Mouse (Mus musculus) midbrain, embryonic 15.5 days (tissue): ENCODE measurements around the gene Ablim1. TPM values are rescaled to one million over a fixed set of nuclear protein-coding genes. Genes with fewer than 3 reads are reported as not detected.
A peak's percentile ranks its signal among the peaks of the same experiment; 100 is the strongest.

Experiments
- ATAC-seq: fragments of 200-750 bp; cut with Nextera tagmentation; replicated peaks from 2 replicates; pipeline ENCODE4 v1.8.0; 2017; ENCODE audit warnings: moderate TSS enrichment
- H3K27ac ChIP-seq: fragments of 300-500 bp; sonication (generic); 2 replicates; pipeline ENCODE4 v1.5.1; 2015; ENCODE audit warnings: mild to moderate bottlenecking, inconsistent platforms
- H3K27me3 ChIP-seq: fragments of 300-500 bp; sonication (generic); replicated peaks from 2 replicates; pipeline ENCODE4 v1.6.1; 2015; ENCODE audit warnings: inconsistent platforms
- H3K36me3 ChIP-seq: fragments of 300-500 bp; sonication (generic); replicated peaks from 2 replicates; pipeline ENCODE4 v1.6.1; 2015; ENCODE audit warnings: inconsistent platforms
- H3K4me1 ChIP-seq: fragments of 300-500 bp; sonication (generic); 2 replicates; pipeline ENCODE4 v1.6.1; 2015; ENCODE audit warnings: inconsistent platforms
- H3K4me2 ChIP-seq: fragments of 300-500 bp; sonication (generic); 2 replicates; pipeline ENCODE4 v1.6.1; 2015; ENCODE audit warnings: inconsistent platforms, mild to moderate bottlenecking, moderate library complexity
- H3K4me3 ChIP-seq: fragments of 300-500 bp; sonication (generic); 2 replicates; pipeline ENCODE4 v1.5.1; 2015; ENCODE audit warnings: mild to moderate bottlenecking, inconsistent platforms
- H3K9ac ChIP-seq: fragments of 300-500 bp; sonication (generic); 2 replicates; pipeline ENCODE4 v1.6.1; 2015; ENCODE audit warnings: mild to moderate bottlenecking, inconsistent platforms
- H3K9me3 ChIP-seq: fragments of 300-500 bp; sonication (generic); 2 replicates; pipeline ENCODE4 v1.6.1; 2016; ENCODE audit warnings: inconsistent platforms
- WGBS: fragments of 180-500 bp; shearing (Covaris S2); methylation state at CpG from one replicate; pipeline ENCODE4 v1.1.7; 2015; ENCODE audit warnings: mixed read lengths; 5-methylcytosine and 5-hydroxymethylcytosine counted together
- polyA plus RNA-seq: library from polyadenylated mRNA; unstranded; fragments of >200 nt; fragmentation: Nextera tagmentation; extraction: Ambion mirVana; gene quantifications from 2 replicates; pipeline ENCODE4 v1.2.1, GENCODE M21; 2015

Ablim1 gene
- polyA plus RNA-seq, 1 experiment from 2014 or later: 64.5 TPM

DNA sequence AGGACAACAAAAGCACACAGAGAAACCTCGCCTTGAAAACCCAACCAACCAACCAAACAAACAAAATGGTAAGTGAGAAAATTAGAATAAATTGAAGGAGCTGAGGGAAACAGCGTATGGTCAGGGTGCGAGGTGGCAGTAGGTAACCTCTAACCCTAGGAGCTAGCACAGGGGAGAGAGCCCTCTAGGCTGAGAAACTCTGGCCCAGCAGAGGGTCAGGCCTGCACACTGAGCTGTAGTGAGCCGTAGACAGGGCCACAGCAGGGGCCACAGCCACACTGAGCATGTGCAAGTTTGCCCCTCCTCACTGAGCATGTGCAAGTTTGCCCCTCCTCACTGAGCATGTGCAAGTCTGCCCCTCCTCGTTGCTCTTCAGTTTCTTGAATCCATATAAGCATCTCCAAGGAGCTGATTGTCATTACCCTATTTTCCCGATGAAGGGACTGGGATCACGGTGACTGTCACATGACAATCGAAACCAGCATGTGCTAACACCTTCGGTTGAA, 247.6 kb downstream of the Ablim1 start:
- H3K9me3 ChIP-seq: no peaks in the 10 kb centered on the region
- peak; percentile 54; the same call in 1 of the 2 replicates for ATAC-seq
- no peak overlapping the region for H3K4me2 ChIP-seq
- H3K4me1 ChIP-seq: no peaks in the 10 kb centered on the region
- peaks cover 3% of the 10 kb centered on the region; the same call in 1 of the 2 replicates for H3K36me3 ChIP-seq
- no peak overlapping the region for H3K4me3 ChIP-seq
- H3K27ac ChIP-seq: no peak overlapping the region
- 75% methylated on average over 9 of the region's 9 CpGs for WGBS
- no peaks in the 10 kb centered on the region for H3K27me3 ChIP-seq
- no peak overlapping the region for H3K9ac ChIP-seq

DNA sequence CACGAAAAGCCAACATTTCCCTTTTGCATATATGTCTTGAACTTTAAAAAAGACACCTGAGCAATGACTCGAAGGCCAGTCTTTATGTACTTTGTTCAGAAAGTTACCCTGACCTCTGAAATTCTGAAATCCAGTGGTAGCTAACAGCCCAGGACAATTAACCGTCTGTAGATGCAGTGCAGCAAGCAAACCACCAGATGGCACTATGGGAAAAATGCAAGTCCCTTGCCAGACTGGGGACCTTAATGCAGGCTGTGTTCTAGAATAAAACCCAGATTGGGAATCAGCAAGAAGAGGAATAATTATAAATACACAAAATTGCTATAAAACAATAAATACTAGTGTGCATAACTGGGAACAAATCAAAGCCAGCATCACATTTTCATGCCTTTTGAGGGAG, 248.4 kb downstream of the Ablim1 start:
- WGBS: 38% methylated on average over 3 of the region's 3 CpGs

DNA sequence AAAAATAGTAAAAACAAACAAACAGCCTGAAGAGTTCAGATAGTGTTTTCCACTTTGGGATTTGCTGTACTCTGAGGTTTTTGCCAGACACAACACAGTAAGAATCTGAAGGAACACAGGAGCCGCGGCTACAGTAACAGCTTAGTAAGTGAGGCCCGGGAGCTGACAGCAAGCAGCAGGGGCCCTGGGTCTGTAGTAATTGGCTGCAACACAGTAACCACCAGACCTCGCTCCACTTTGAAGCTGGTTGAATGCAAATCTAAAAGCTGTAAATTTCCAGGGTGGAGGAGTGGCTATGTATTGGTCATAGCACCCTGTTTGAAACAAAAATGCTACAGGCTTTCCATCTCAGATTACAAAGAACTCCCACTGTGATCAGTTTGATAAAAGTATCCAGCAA, 252.0 kb downstream of the Ablim1 start:
- ATAC-seq: no peak
- no peak overlapping the region for H3K4me3 ChIP-seq
- H3K36me3 ChIP-seq: peaks cover 6% of the 10 kb centered on the region
- no peaks in the 10 kb centered on the region for H3K27me3 ChIP-seq
- WGBS: 43% methylated on average over 4 of the region's 4 CpGs
- no peak overlapping the region for H3K4me2 ChIP-seq
- H3K27ac ChIP-seq: no peak overlapping the region
- no peaks in the 10 kb centered on the region; the same call in 1 of the 2 replicates for H3K4me1 ChIP-seq
- no peaks in the 10 kb centered on the region for H3K9me3 ChIP-seq
- H3K9ac ChIP-seq: no peak overlapping the region

More for the DNA sequence above, 248.4 kb downstream of the Ablim1 start:
- no peaks in the 10 kb centered on the region for H3K9me3 ChIP-seq
- peaks cover 3% of the 10 kb centered on the region; the same call in 1 of the 2 replicates for H3K36me3 ChIP-seq
- H3K4me1 ChIP-seq: no peaks in the 10 kb centered on the region; the same call in 1 of the 2 replicates
- H3K27ac ChIP-seq: no peak overlapping the region
- ATAC-seq: no peak
- H3K27me3 ChIP-seq: no peaks in the 10 kb centered on the region
- no peak overlapping the region for H3K9ac ChIP-seq
- no peak overlapping the region for H3K4me3 ChIP-seq
- no peak overlapping the region for H3K4me2 ChIP-seq

DNA sequence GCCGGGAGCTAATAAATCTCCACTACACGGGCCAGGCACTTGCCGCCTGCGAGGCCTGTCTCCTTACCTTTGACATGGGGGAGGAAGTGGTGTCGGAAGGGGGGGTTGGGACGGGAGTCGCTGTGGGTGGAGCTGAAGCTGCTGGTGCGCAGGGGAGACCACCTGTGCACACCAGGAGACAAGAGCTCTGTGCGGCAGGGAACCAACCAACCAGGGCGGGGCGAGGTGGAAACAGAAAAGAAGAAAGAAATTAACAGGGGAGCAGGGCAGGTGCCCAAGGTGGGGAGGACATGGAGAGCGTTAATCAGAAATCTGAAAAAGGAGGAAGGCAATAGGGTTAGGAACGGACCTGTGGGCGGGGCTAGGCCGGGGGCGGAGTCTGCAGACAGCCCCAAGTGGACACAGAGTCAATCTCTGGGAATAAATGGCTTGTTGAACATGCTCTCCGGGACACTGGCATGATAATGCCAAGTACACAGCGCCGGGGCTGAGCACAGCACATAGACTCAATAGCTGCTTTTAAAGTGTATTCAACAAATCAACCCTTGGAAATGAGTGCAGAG, 255.6 kb downstream of the Ablim1 start:
- no peak overlapping the region for H3K9ac ChIP-seq
- ATAC-seq: no peak
- H3K36me3 ChIP-seq: peaks cover 10% of the 10 kb centered on the region
- no peaks in the 10 kb centered on the region for H3K27me3 ChIP-seq
- no peak overlapping the region for H3K4me3 ChIP-seq
- 57% methylated on average over 19 of the region's 19 CpGs for WGBS
- H3K4me2 ChIP-seq: no peak overlapping the region
- H3K4me1 ChIP-seq: no peaks in the 10 kb centered on the region; the same call in 1 of the 2 replicates
- H3K27ac ChIP-seq: no peak overlapping the region
- H3K9me3 ChIP-seq: no peaks in the 10 kb centered on the region

DNA sequence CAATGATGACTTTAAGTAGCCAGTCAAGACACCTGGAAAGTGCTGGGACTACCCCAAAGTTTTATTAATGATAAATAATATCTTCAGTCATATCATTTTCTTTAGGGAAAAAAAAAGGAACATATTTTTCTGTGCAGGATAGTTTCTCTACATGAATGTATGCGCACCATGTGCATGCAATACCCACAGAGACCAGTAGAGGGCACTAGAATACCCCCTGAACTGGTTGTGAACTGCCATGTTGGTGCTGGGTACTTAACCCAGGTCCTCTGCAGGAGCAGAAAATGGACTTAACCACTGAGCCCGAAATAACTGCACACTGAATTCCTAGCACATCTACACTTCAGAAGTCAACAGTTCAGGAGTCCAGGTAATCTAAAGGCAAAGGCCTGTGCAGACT, 257.2 kb downstream of the Ablim1 start:
- no peak overlapping the region for H3K9ac ChIP-seq
- peaks cover 6% of the 10 kb centered on the region for H3K36me3 ChIP-seq
- no peak overlapping the region for H3K27ac ChIP-seq
- H3K4me1 ChIP-seq: no peaks in the 10 kb centered on the region; the same call in 1 of the 2 replicates
- no peak for ATAC-seq
- no peak overlapping the region for H3K4me3 ChIP-seq
- WGBS: 96% methylated on average over 2 of the region's 2 CpGs
- H3K9me3 ChIP-seq: no peaks in the 10 kb centered on the region
- H3K27me3 ChIP-seq: no peaks in the 10 kb centered on the region
- H3K4me2 ChIP-seq: no peak overlapping the region

DNA sequence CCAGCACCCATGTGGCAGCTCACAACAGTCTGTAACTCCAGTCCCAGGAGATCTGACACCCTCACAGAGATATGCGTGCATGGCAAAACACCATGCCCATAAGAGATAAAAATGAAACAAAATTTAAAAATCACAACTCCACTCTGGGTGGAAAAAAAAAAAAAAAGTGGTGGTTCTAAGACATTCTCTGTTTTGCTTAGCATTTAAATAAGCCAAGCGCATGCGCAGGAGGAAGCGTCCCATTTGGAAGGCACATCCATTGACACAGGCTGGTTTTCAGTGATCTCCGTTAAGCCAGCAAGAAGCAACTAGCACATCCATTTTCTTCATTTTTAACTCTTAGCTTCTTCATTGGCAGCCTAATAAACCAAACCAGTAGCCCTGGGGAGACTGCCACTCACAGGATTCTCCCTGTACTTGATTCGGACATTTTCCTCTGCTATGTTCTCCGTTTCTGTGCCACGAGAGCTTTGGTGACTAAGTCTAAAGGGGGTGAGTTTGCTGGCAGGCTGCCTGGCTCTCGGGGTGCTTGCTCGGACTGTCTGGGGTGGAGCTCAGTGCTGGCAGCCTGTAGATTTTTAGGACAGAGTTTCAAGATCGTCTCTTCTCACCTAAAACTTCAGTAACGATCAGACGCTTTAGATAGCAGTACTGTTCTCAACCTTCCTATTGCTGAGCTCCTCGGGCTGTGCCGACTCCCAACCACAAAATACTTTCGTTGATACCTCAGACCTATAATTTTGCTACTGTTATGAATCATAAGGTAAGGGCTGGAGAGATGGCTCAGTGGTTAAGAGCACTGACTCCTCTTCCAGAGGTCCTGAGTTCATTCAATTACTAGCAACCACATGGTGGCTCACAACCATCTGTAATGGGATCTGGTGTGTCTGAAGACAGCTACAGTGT, 259.3 kb downstream of the Ablim1 start:
- no peak overlapping the region for H3K9ac ChIP-seq
- H3K9me3 ChIP-seq: no peaks in the 10 kb centered on the region
- 88% methylated on average over 16 of the region's 16 CpGs for WGBS
- no peak overlapping the region for H3K4me2 ChIP-seq
- no peak overlapping the region for H3K27ac ChIP-seq
- peaks cover 6% of the 10 kb centered on the region for H3K36me3 ChIP-seq
- no peak for ATAC-seq
- no peaks in the 10 kb centered on the region; the same call in 1 of the 2 replicates for H3K4me1 ChIP-seq
- no peak overlapping the region for H3K4me3 ChIP-seq
- no peaks in the 10 kb centered on the region for H3K27me3 ChIP-seq

DNA sequence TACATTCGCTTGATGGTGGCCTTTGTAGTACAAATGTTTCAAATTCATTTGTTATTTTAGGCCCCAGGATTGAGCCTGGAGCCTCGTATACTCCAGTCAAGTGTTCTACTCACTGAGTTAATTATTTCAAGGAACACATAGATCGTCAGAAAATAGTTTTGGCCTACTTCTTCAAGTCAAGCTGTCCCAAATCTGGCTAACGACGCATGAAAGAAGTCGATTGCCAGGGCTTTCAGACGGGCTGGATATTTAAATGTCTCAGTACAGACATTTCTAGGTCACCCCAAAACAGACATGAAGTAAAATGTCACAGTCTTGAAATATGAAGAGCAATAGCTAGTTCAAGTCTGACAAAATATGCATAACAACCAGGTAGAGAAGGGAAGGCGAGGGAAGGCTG, 261.8 kb downstream of the Ablim1 start:
- Histone ChIP-seq H3K36me3 (peaks cover 6% of the 10 kb centered on the region), H3K4me3 (no peak overlapping the region), H3K27ac (no peak overlapping the region), H3K4me2 (no peak overlapping the region), H3K4me1 (no peaks in the 10 kb centered on the region; the same call in 1 of the 2 replicates), H3K9ac (no peak overlapping the region), H3K9me3 (no peaks in the 10 kb centered on the region), H3K27me3 (no peaks in the 10 kb centered on the region)
- 80% methylated on average over 8 of the region's 8 CpGs for WGBS
- no peak for ATAC-seq

DNA sequence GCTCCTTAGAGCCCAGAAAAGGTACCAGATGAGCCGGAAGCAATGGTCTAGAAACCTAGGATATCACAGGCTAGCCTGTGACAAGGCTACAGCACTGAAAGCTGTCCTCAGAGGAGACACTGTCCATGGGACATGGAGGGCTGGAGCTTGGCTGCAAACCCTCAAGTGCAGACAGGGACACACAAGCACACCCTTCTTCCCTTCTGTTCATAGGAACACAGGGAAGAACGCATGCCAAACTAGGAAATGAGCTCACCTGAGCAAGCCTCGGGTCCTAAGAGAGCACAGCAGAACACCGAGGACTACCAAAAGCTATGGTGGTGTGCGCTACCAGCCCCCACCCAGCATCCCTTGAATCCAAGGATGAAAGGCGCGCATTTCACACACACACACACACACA, 262.7 kb downstream of the Ablim1 start:
- H3K27ac ChIP-seq: no peak overlapping the region
- no peaks in the 10 kb centered on the region; the same call in 1 of the 2 replicates for H3K4me1 ChIP-seq
- no peak overlapping the region for H3K9ac ChIP-seq
- H3K4me3 ChIP-seq: no peak overlapping the region
- 90% methylated on average over 7 of the region's 7 CpGs for WGBS
- no peak for ATAC-seq
- H3K36me3 ChIP-seq: no peaks in the 10 kb centered on the region
- no peaks in the 10 kb centered on the region for H3K27me3 ChIP-seq
- H3K4me2 ChIP-seq: no peak overlapping the region
- no peaks in the 10 kb centered on the region for H3K9me3 ChIP-seq

DNA sequence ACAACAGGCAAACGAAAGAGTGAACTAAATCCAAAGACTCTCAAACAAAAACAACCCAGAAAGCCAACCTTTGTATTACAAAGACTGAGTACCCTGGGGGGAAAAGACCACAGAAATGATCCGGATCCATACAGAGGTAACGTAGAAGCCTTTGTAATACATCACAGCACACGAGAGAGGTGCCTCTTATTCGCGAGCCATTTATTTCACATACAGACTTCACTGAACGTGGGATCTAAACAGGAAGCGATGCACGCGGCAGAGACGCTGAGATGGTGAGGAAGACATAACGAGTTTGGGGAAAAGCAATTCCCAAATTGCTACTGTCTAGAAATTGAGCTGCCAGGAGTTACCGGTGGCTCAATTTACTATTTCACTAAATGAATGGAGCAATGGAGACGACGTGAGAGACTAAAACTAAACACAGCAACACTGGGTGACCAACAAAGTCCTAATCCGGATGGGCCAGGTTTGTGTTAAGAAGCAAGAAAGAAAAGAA, 265.1 kb downstream of the Ablim1 start:
- no peak for ATAC-seq
- no peaks in the 10 kb centered on the region for H3K36me3 ChIP-seq
- H3K9ac ChIP-seq: no peak overlapping the region
- H3K9me3 ChIP-seq: no peaks in the 10 kb centered on the region
- no peak overlapping the region for H3K4me2 ChIP-seq
- no peak overlapping the region for H3K27ac ChIP-seq
- no peak overlapping the region for H3K4me3 ChIP-seq
- no peaks in the 10 kb centered on the region; the same call in 1 of the 2 replicates for H3K4me1 ChIP-seq
- WGBS: 36% methylated on average over 16 of the region's 16 CpGs
- H3K27me3 ChIP-seq: no peaks in the 10 kb centered on the region

DNA sequence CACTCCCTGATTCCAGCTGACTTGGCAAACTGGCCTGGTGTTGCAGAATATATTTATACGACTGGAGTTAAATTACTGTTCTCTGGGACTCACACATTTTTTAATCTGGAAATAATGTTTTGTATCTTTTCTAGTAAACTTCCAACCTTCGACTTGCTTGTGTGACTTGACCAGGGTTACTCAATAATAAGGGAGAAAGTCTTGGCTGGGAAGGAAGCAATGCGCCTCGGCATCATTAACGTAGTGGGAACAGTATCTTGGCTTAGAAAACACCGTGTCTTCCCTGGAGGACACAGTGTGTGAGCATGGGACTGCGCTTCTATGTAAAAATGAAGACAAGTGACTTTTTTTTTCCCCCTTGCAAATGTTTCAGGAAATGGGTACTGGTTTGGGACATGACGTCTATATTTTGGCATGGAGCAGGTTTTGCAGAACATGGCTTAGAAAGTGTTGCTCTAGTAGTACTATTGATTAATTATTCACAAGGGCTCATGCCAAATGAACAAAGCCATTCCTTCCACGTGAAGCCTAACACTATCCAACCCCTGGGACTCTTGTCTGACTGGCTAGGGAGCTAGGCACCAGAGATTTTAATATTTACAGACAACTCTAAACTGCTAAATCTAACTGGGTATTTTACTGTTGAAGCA, 266.9 kb downstream of the Ablim1 start:
- H3K9ac ChIP-seq: no peak overlapping the region
- H3K27me3 ChIP-seq: no peaks in the 10 kb centered on the region
- H3K4me3 ChIP-seq: no peak overlapping the region
- H3K4me2 ChIP-seq: no peak overlapping the region
- H3K27ac ChIP-seq: no peak overlapping the region
- no peak for ATAC-seq
- H3K9me3 ChIP-seq: no peaks in the 10 kb centered on the region
- H3K36me3 ChIP-seq: peaks cover 8% of the 10 kb centered on the region; the same call in 1 of the 2 replicates
- no peaks in the 10 kb centered on the region; the same call in 1 of the 2 replicates for H3K4me1 ChIP-seq
- WGBS: 71% methylated on average over 9 of the region's 9 CpGs

DNA sequence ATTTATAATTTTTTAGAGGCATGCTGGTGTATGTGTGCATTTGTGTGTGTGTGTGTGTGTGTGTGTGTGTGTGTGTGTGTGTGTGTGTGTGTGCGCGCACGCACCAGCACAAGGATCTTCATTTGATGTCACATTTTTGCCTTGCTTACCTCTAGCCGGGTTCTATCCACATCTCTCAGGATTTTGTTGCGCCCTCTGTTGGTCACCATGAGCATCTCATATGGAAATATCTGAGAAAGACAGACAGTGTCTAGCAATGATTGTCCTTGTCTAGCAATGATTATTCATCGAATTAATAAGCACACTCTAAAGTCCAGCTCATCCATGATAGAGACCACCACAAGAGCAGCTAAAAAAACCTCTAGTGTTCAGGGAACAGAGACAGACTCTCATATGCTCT, 275.5 kb downstream of the Ablim1 start:
- Histone ChIP-seq H3K4me2 (no peak overlapping the region), H3K9ac (no peak overlapping the region), H3K4me3 (no peak overlapping the region), H3K36me3 (peaks cover 8% of the 10 kb centered on the region; the same call in 1 of the 2 replicates), H3K9me3 (no peaks in the 10 kb centered on the region), H3K4me1 (no peaks in the 10 kb centered on the region), H3K27ac (no peak overlapping the region), H3K27me3 (no peaks in the 10 kb centered on the region)
- WGBS: 71% methylated on average over 6 of the region's 6 CpGs
- ATAC-seq: no peak

DNA sequence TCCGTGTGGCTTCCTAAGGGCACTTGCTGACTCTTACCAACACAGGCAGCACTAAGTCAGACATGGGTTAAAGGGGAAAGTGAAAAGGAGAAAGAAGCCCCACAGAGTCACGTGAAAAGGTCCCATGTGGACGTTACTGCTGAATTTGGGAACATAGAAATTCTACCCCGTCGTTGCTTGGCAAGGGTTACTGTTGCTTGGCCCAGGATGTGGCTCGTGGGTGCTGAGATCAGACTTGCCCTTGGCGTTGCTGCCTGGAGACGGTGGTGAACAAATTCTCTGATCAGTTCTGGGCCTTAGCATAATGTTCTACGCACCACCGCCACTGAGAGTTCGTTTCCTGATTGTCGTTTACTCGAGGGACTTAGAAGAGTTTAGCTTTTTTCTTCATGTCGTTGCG, 277.9 kb downstream of the Ablim1 start:
- Histone ChIP-seq H3K4me2 (no peak overlapping the region), H3K9ac (no peak overlapping the region), H3K9me3 (no peaks in the 10 kb centered on the region), H3K27me3 (no peaks in the 10 kb centered on the region), H3K4me3 (no peak overlapping the region), H3K4me1 (no peaks in the 10 kb centered on the region), H3K36me3 (no peaks in the 10 kb centered on the region; the same call in 1 of the 2 replicates), H3K27ac (no peak overlapping the region)
- WGBS: 87% methylated on average over 15 of the region's 15 CpGs
- no peak for ATAC-seq
